Mouse (Mus musculus) 3134 (cell line): ENCODE data around the gene Vil1.

Experiments
- DNase-seq: peaks from one replicate; pipeline ENCODE4 v3.0.0-alpha.2; 2011; ENCODE audit warnings: low spot score; ENCODE audit not compliant: insufficient read length; ENCODE audit errors: extremely low read depth

Vil1 gene

GRCm38 (mm10) chr1:74404206-74404605 is 5.0 kb upstream of the Vil1 start:
- no peak for DNase-seq

GRCm38 (mm10) chr1:74411753-74412325 is 2.7 kb downstream of the Vil1 start:
- DNase-seq, result no peak

GRCm38 (mm10) chr1:74412711-74413110 is 3.5 kb downstream of the Vil1 start:
- no peak for DNase-seq

GRCm38 (mm10) chr1:74415143-74415542 is 6.0 kb downstream of the Vil1 start:
- DNase-seq, result peak; percentile 58

- no peak for DNase-seq
Observed at GRCm38 (mm10) chr1:74418747-74419439, 9.7 kb downstream of the Vil1 start.

GRCm38 (mm10) chr1:74419440-74419794 is 10.2 kb downstream of the Vil1 start:
- no peak for DNase-seq

GRCm38 (mm10) chr1:74423147-74423546 is 14.0 kb downstream of the Vil1 start:
- no peak for DNase-seq

- DNase-seq, result no peak
Observed at GRCm38 (mm10) chr1:74425845-74426244, 16.7 kb downstream of the Vil1 start.

- DNase-seq, result no peak
Observed at GRCm38 (mm10) chr1:74433220-74433619, 24.0 kb downstream of the Vil1 start.

GRCm38 (mm10) chr1:74434596-74434995 is 25.4 kb downstream of the Vil1 start:
- DNase-seq, result no peak

- no peak for DNase-seq
Observed at GRCm38 (mm10) chr1:74435563-74435962, 26.4 kb downstream of the Vil1 start.

GRCm38 (mm10) chr1:74437702-74438427 is 28.7 kb downstream of the Vil1 start:
- peak; percentile 44 for DNase-seq

- DNase-seq, result no peak
Observed at GRCm38 (mm10) chr1:74439166-74439876, 30.1 kb downstream of the Vil1 start.

- DNase-seq, result no peak
Observed at GRCm38 (mm10) chr1:74444538-74444937, 35.4 kb downstream of the Vil1 start.

GRCm38 (mm10) chr1:74452611-74453045 is 43.5 kb downstream of the Vil1 start:
- DNase-seq, result peak; percentile 19

GRCm38 (mm10) chr1:74460273-74460672 is 51.1 kb downstream of the Vil1 start:
- no peak for DNase-seq
